Mouse (Mus musculus) ZHBTc4 (cell line): ENCODE data around the gene Olfr374.
A peak's percentile ranks its signal among the peaks of the same experiment; 100 is the strongest.
"Not testable (repeated sequence)": the region's sequence is repeated elsewhere in the genome, so short reads cannot be mapped to it uniquely, and the experiment has no call there.

Experiments used
- DNase-seq: peaks from one replicate; pipeline ENCODE4 v3.0.0-alpha.2; 2011; ENCODE audit warnings: low read depth, low spot score

The Olfr374 gene

DNA sequence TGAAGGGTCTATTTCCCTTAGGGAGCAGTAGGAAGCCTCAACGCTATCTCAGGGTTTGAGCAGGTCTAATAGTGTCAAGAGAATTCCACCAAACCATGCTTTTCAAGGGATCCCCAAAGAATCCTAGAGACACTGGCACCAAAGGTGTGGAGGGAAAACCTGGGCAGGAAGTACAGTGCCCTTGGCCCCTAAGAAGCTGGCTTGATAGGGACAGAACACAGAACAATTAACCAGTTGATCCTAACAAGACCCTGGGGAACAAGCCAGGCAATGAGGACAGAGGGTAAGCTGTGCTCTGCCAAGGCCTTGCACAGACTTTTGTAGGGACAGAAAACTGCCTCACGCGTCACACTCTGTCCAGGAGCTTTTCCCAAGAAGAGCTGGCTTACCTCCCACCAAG is at the start of gene Olfr374:
Gene Olfr374 (plus strand): TSS at position 301 of the 400 bp plus-strand sequence.
- DNase-seq, result no peak

- not testable (repeated sequence) for DNase-seq
These were observed 49.2 kb upstream of the Olfr374 start for GRCm38 (mm10) chr8:72057643-72058042.

DNA sequence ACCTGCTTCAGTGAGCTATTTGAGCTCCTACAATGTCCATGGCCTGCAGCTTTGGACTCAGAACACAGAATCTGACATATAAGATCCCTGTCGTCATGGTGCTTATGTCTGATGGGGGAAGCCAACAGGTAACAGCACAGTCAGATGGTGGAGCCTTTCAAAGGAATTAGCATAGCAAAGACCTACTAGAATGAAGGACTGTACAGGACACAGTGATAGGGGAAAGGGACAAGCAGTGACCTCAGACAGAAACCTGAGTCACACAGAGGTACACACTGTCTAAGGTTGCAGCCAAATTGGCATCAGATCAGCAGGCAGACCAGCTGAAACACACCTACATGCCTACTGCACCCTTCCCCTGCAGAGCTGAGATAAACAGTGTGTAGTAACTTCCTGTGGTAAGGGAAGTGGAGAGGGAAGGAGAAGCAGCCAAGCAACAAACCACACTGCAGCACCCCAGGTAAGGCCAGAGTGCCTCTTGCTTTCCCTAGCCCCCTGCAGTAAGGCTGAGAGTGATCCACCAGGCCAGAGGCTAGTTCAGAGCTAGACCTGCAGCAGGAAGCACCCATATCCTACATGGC is 39.9 kb upstream of the Olfr374 start:
- DNase-seq, result not testable (repeated sequence)

GRCm38 (mm10) chr8:72082877-72083276 is 24.0 kb upstream of the Olfr374 start, which contains the start of gene Olfr373:
TSS of gene Olfr373 (plus strand) at chr8:72083177.
- not testable (repeated sequence) for DNase-seq

DNA sequence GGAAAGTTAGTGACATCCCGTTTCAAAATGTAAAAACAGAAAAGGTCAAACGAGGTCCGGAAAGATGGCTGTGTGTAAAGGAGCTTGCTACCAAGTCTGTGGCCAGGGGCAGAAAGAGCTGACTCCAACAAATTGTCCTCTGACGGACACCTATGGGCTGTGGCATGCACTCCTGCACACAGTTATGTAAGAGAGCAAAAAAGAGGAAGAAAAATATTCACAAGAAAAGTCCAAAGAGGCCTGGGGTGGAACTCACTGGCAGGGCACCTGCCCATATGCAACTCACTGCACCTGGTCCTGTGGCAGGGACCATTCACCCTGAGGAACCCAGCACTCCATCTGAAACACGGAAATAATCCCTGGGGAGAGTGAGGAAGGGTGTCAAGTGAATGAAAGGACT is 22.1 kb upstream of the Olfr374 start:
- DNase-seq, result no peak

DNA sequence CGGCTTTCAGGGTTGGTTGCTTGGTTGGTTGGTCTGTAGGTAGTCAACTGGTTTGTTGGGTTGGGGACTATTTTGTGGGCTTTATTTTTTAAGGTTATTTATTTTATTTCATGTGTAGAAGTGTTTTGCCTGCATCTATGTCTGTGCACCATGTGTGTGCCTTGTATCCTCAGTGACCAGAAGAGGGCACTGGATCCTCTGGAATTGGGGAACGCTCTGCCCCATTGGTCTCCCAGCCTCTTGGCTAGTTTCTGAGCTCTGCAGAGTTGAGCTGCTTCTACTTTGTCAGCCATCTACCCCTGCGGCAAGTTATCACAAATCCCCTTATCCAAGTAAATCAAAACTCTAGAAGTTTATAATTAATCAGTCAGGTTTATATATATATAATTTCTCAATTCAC is 19.2 kb upstream of the Olfr374 start:
- DNase-seq, result peak; percentile 52

GRCm38 (mm10) chr8:72096721-72097120 is 10.1 kb upstream of the Olfr374 start:
- DNase-seq, result not testable (repeated sequence)

DNA sequence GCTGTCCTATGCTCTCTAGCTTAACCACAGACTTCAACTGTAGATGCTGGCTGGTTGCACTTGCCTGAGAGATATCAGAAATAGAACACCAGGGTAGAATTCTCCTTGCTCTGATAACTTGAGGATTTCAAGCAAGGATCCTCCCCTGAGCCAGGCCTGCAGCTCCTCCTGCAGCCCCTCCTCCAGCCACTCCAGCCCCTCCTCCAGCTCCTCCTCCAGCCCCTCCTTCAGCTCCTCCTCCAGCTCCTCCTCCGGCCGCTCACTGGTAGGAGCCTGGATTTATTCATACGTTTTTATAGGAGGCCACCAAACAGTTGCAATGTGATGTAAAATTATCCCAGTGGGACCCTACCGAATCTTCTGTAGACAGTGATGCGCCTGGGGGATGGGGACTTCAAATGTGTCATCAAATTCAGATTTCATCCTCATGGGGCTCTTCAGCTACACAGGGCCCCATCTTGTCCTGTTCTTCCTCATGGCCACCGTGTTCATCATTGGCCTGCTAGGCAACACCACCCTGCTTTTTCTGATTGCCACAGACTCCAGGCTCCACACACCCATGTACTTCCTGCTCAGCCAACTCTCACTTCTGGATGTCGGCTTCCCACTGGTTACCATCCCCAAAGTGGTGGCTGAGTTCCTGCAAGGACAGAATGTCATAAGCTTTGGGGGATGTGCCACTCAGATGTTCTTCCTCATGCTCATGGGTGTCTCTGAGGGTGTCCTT is 7.3 kb upstream of the Olfr374 start:
- DNase-seq, result peak; percentile 82

- DNase-seq, result peak; percentile 65
These were observed 1.7 kb upstream of the Olfr374 start for GRCm38 (mm10) chr8:72105165-72105564.

DNA sequence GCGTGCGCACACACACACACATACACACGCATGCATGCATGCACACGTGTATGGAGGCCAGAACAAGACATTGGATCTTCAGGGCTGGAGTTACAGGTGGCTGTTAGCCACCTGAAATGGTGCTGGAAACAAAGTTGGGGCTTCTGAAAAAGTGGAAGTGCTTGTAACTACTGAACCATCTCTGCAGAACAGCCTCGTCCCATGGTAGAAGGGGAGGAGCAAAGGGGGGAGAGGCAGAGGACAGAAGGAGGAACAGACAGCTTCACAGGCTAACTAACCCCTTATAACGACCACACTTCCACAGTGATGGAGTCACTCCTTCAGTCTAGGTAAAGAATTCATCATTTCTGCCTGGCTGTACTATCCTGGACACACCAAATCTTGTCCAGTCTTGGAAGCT is 4.0 kb downstream of the Olfr374 start:
- no peak for DNase-seq

- DNase-seq, result peak; percentile 72
These were observed 5.6 kb downstream of the Olfr374 start for GRCm38 (mm10) chr8:72112486-72112885.

GRCm38 (mm10) chr8:72115202-72115601 is 8.4 kb downstream of the Olfr374 start:
- DNase-seq, result peak; percentile 54

GRCm38 (mm10) chr8:72118616-72119015 is 11.8 kb downstream of the Olfr374 start:
- no peak for DNase-seq

DNA sequence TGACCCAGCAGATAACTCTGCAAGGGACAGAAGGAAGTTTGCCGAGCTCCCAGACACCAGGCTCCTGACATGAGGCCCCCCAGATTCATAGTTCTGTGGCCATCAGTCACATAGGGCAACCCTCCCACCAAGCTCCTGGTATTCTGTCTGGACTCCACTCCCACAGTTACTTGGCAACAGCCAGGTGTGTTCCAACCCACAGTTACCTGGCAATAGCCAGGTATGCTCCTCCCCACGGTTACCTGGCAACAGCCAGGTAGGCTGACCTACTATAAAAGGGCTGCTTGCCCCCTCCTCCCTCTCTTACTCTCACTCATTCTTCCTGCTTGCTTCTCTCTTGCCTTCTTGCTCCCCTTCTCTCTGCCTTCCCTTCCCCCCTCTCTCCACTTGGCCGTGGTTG is 14.6 kb downstream of the Olfr374 start:
- not testable (repeated sequence) for DNase-seq

GRCm38 (mm10) chr8:72121997-72122396 is 15.2 kb downstream of the Olfr374 start:
- no peak for DNase-seq

DNA sequence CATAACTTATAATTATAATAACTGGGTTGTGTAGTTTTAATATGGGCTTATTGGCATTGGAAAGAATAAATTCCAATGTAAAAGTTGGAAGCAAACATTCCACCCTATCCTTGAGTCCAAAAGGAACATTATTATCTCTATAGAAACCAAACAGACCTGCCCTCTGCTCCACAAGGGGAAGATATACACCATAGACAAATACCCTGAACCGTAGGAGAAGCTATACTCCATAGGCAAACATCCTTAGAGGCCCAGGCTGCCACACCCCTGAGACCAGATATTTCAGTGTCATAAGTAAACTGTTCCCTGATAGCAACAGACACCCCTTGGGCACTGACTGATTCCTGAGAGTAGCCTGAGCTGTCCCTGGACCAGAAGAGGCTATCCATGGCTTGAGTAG is 21.0 kb downstream of the Olfr374 start:
- no peak for DNase-seq

GRCm38 (mm10) chr8:72131251-72131650 is 24.4 kb downstream of the Olfr374 start:
- DNase-seq, result no peak

- no peak for DNase-seq
These were observed 25.1 kb downstream of the Olfr374 start for GRCm38 (mm10) chr8:72131901-72132300.

DNA sequence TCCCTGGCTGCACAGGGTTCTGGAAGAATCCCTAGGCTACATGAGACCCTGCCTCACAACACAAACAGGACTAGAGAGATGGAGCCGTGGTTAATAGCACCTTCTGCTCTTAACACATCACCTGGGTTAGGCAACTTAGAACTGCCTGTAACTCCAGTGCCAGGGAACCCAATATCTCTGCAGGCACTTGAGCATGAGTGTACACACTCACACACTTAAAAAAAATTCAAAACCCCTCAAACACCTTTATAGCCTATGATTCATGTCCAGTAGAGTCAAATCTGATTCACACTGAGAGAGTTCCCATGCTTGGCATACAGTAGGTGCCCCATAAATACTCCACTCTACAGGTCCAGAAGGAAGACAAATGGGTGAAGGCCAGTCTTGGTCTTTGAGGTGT is 25.6 kb downstream of the Olfr374 start:
- no peak for DNase-seq

- DNase-seq, result no peak
These were observed 26.1 kb downstream of the Olfr374 start for GRCm38 (mm10) chr8:72132891-72133290.

GRCm38 (mm10) chr8:72133507-72133906 is 26.7 kb downstream of the Olfr374 start:
- no peak for DNase-seq

DNA sequence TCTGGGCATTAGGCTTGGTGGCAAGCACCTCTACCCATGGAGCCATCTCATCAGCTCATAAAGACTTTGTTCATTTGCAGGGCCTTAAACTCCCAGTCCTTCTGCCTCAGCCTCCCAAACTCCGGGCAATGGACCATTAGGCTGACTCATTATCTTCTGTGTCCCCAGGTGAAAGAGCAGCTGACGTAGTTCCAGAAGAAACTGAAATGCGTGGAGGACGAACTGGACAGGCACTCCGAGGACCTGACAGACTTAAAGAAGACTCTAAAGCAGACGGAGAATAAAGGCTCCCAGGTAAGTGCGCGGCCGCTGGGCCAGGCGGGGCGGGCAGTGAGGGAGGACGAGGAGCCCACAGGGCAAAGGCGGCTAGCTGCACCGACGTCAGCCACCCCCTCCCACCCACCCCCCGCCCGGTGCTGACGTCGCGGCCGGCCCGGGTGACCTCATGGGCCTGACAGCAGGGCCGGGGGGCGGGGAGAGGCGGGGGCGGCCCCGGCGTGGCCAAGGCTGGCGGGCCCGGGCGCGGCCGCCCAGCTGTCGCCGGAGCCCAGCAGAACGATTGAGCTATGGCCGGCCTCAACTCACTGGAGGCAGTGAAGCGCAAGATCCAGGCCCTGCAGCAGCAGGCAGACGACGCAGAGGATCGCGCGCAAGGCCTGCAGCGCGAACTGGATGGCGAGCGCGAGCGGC is 28.1 kb downstream of the Olfr374 start, which contains the start of gene Tpm4:
Gene Tpm4 (plus strand): TSS at position 220 of the 690 bp plus-strand sequence.
- DNase-seq, result peak; percentile 60
